Mouse (Mus musculus): ENCODE results near the gene Fam171a2. TPM values are rescaled to one million over a fixed set of nuclear protein-coding genes. Genes with fewer than 3 reads are reported as not detected.
"Not testable (repeated sequence)": the region's sequence is repeated elsewhere in the genome, so short reads cannot be mapped to it uniquely, and the experiment has no call there.

Fam171a2 gene
- total RNA-seq, 2 experiments from 2014 or later, result 30.2 to 30.5 TPM

GRCm38 (mm10) chr11:102434406-102434805 lies 13.1 kb downstream of the Fam171a2 start:
- DNase-seq, result peak; percentile 94

DNA sequence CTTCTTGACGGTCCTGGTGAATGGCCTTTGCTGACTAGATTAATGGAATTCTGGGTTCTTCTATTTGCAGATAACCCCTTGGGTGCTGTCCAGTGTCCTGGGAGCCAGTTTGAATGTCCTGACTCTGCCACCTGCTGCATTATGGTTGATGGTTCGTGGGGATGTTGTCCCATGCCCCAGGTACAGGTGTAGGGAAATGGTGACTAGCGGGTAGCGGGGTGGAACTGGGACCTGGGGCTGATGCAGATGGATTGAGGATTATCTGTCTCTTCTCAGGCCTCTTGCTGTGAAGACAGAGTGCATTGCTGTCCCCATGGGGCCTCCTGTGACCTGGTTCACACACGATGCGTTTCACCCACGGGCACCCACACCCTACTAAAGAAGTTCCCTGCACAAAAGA lies 13.6 kb downstream of the Fam171a2 start:
- DNase-seq, result no peak

DNA sequence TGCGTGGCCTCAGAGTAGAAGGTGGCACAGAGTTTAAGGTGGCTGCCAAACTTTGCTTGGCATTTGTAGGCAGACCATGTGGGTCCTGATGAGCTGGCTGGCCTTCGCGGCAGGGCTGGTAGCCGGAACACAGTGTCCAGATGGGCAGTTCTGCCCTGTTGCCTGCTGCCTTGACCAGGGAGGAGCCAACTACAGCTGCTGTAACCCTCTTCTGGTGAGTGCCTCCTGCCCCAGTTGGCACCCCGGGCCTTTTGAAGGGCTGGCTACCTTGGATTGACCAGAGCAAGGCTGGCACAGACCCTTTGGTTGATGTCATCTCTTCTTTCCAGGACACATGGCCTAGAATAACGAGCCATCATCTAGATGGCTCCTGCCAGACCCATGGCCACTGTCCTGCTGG lies 14.6 kb downstream of the Fam171a2 start:
- peak; percentile 75 for DNase-seq

GRCm38 (mm10) chr11:102432115-102432843 lies 15.2 kb downstream of the Fam171a2 start:
- DNase-seq, result no peak

DNA sequence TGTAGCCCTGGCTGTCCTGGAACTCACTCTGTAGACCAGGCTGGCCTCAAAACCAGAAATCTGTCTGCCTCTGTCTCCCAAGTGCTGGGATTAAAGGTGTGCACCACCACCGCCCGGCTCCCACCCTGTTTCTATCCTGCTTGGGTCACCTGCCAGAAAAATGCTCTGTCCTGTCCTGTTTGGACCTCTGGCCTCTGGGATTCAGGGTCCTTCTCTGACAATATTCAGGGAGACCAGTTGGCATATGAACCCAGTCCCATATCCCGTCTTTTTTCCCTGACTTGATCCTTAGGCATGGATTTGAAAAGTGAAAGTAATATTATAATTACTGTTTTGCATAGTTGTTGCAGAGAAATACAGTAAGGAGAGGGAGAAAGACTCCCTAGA lies 15.8 kb downstream of the Fam171a2 start:
- DNase-seq, result no peak

DNA sequence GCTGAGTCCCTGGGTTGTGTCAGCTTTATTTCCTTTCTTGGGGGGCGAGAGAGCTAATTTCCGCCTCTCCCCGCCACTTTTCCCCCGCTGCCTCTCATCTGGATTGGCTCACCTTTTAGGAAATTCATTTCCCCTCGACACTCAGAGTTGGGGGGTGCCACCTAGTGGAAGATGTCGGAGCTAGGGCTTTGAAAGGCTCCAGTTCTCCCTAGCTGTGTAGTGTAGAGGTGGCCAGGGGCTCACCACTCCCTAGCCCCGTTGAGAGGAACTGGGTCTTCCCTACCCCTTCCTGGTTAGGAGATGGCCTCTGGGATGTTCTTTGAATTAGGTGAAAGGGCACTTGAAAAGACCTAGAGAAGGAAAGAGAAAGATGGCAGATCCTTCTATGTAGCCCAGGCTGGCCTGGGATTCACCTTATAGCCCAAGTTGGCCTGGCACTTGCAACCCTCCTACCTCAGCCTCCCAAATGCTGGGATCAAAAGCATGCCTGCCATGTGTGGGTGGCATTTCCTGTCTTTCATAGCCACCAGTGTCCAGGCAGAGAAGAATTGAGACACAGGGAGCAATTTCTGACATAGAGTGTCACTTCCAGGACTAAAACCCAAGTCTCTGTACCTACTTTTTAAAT lies 16.4 kb downstream of the Fam171a2 start:
- peak; percentile 88 for DNase-seq

DNA sequence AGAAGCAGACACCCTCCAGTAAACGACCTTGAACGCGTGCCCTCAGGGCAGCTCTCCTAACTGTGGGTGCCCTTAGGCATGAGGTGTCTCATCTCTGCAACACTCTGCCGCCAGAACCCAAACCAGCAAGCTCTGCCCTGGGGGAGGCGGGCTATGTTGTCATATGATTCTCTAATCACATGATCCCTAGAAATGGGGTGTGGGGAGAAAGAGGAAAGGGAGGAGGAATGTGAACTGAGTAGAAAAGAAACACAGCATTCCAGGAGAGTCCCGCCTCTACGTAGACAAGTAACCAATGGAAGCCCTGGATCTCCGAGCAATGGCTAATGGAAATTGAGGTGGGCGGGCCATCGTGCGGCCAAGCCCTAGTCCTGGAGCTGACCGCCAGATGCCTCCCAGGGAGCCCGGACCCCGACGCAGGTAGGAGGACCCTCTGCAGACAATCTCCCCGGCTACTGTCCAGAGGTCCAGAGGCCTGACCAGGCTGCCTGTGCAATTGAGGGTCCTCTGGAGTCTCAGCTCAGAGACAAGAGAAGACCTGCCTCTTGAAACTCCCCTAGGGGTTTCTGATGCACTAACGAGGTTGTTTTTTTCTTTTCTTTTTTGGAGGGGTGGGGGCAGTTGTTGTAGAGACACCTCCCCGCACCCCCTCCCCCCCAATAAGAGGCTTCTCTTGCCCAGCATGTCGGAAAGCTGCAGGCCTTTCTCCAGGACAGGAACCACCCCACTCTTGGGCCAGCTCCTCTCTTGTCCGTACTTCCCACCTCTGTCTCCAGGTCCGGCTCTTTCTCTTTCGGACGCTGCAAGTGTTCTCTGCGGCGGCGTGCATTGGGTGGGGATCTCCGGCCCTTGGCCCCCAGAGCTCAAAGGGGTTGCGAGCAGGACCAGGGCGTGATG lies 17.1 kb downstream of the Fam171a2 start, which contains the start of gene Grn:
TSS of gene Grn (plus strand) at position 195 of the 897 bp plus-strand sequence.
- DNase-seq, result peak; percentile 91

- DNase-seq, result no peak
Measured at GRCm38 (mm10) chr11:102429551-102429950, 17.9 kb downstream of the Fam171a2 start.

GRCm38 (mm10) chr11:102428981-102429540 lies 18.4 kb downstream of the Fam171a2 start:
- no peak for DNase-seq

- peak; percentile 6 for DNase-seq
Measured at GRCm38 (mm10) chr11:102425555-102426316, 21.7 kb downstream of the Fam171a2 start.

- DNase-seq, result no peak
Measured at GRCm38 (mm10) chr11:102424666-102425065, 22.8 kb downstream of the Fam171a2 start.

GRCm38 (mm10) chr11:102421559-102421958 lies 25.9 kb downstream of the Fam171a2 start:
- DNase-seq, result no peak

DNA sequence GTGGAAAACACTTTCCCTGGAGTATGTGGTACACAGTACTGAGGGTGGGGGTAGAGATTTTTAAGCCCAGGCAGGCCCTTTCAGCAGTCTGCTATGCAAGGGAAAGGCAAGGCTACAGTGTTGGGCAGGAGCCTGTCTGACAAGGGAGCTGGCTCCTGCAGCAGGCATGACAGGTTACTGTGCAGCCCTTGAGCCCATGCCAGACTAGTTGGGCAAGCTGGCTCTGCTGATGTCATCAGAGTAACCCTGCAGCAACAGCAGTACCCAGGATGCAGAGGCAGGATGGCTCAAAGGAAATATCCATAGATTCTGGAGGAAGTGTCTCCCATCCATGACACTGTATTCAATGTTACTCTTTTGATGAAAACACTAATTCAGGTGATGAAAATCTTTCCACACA lies 28.6 kb downstream of the Fam171a2 start:
- DNase-seq, result no peak

DNA sequence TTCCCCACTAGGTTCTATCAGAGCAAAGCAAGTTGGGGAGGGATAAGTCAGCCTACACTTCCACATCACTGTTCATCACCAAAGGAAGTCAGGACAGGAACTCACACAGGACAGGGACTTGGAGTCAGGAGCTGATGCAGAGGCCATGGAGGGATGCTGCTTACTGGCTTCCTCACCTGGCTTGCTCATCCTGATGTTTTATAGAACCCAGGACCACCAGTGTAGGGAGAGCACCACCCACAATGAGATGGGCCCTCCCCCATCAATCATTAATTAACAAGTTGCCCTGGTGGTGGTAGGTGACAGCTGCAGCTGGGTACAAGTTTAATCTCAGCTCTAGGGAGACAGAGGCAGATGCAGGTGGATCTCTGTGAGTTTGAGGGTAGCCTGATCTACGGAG lies 30.3 kb downstream of the Fam171a2 start:
- no peak for DNase-seq

DNA sequence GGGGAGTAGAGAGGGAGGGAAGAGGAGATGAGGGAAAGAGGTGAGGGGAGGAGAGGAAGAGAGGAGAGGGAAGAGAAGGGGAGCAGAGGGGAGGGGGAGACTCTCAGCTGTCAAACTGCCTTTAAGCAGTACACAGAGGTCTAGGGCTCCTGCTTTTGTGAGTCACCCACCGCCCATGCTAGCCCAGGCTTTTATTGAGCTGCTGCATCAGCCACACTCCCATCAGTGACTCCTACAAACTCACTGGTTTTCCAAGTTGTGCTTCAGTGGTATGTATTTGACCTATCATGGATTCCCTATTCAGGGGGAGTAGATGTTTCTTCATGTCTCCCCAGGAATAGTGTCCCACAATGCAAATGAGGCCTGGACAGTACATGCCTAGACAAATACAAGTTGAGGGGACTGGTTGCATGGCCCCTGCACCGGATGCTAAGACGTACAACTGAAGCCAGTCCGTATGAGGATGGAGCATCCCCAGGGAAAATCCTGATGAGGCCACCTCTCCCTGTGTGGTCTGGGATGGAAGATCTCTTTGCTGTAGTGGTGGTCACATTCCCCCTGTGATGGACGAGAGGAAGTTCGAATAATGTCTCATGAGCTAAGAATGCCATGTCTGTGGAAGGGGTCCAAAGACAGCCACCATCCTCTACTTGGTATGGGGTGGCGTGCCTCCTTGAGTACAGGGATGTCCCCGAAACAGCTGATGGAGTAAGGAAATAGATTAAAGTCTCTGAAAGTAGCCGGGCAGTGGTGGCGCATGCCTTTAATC lies 32.3 kb downstream of the Fam171a2 start:
- no peak for DNase-seq

DNA sequence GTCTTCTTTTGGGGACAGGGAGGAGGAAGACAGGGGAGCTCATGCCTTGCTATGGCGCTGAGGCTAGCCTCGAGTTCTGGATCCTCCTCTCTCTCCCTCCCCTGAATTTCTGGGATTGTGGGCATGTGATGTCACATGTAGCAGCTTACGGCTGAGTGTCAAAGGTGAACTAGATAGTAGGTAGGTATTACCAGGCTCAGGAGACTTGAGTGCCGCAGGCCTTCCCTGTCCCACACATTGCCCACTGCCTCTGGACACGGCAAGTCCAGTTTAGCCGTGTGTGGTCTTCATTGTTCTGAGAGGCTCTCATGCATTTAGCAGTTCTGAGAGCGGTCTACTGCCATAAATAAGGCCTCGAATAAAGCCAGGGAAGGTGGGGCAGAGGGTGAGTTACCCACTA lies 34.4 kb downstream of the Fam171a2 start:
- no peak for DNase-seq

DNA sequence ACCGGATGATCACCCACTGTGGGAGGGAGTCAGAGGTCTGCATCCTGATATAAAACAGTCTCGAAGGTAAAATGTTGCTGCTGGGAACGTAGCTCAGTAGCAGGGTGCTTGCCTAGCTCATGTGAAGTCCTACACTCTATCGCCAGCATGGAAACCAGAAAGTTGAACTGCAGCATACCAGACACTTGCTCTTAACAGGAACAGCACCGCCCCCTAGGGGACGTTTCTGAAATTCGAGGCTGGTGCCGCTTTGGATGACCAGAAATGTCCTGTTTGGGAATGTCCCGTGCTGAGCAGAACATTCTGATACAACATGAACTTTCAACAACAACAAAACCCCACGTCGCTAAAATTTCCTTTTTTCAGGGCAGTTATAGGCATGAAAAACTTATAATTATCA lies 35.8 kb downstream of the Fam171a2 start:
- peak; percentile 96 for DNase-seq

GRCm38 (mm10) chr11:102411061-102411460 lies 36.4 kb downstream of the Fam171a2 start:
- no peak for DNase-seq

- DNase-seq, result not testable (repeated sequence)
Measured at GRCm38 (mm10) chr11:102410345-102410744, 37.1 kb downstream of the Fam171a2 start.

DNA sequence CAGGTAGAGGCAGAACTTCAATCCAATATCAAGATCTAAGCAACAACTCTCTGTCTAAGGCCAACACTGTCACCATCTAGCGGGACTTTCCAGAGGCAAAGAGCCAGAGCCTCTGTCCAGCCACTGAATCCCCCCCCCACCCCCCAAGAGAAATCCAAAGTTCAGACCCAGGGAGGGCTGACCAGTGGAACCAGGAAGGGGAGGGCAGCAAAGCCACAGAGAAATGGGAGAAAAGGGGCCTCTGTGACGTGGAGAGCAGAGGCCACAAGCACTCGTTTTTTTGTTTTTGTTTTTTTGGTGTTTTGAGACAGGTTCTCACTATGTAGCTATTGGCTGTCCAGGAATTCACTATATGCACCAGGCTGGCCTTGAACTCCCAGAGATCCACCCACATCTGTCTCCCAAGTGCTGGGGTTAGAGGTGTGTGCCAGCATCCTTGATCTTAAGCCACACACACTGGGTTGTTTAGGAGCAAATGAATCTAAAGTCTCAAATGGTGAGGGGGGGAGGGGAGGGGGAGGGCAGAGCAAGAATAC lies 37.6 kb downstream of the Fam171a2 start:
- no peak for DNase-seq
